Mouse (Mus musculus) spleen, embryonic (tissue): Measurements from ENCODE around the gene Srsf1.

Source experiments
- CTCF ChIA-PET: fragments of 350-600 bp; sonication (Branson Sonifier 250); formaldehyde crosslinking; loops from one replicate; lab custom pipeline; 2022; lab: Charles Lee

Srsf1 gene

DNA sequence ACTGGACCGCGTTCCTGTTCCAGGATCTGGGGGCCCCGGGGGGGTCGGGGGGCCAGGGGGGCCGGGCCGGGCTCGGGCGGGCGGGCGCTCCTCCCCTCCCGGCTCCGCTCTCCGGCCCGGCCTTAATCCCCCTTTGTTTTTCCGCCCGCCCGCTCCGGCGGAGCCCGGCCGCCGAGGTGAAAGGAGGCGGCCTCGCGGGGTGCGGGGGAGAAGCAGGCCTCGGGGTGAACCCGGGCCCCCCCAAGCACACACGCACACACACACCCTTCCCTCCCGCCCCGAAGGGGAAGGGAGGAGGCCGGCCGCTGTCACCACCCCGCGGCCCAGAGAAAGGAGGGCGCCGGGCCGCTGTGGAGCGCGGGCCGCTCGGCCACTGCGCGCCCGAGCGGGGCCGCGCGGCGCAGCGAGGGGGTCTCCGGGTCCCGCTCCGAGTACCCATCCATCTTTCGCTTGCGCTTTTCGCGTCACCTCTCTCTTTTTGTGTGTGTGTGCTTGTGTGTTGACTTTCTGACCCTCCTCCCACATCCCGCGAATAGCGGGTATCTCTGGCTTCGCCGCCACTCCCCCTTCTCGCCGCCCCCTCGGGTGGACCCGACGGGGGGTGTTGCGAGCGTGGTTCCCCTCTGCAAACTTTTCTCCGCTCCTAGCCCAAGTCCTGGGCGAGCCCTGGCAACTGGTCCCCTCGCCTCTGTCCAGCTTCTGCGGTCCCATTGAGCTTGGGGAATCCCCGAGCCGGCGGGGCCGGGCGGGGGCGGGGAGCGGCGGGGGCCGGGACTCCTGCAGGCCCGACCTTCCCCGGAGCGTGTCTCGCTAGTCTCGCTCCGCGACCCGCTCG, 21.5 kb downstream of the Srsf1 start:
- CTCF ChIA-PET: interaction anchor here (0.6 to 0.8 kb wide), 2 partner anchors 10 to 75 kb away, joined by 4 to 11 read pairs; no protein-coding TSS in a partner anchor

DNA sequence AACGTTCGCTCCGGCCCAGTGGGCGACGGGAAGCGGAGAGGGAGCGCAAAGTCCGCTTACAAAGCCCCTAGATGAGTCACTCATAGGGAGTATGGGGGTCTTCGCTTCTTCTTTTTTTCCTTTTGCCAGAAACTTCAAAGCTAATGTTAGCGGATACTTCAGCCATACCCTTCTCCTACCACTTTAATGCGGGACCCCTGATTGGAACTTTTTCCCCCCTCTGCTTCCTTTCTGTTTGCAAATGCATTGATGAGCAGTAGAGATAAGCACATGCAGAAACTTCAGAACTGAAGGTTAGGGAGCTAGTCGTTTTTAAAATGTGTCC, 22.0 kb downstream of the Srsf1 start:
- CTCF ChIA-PET: interaction anchor here (0.6 to 0.8 kb wide), 2 partner anchors 11 to 76 kb away, joined by 4 to 11 read pairs; no protein-coding TSS in a partner anchor

DNA sequence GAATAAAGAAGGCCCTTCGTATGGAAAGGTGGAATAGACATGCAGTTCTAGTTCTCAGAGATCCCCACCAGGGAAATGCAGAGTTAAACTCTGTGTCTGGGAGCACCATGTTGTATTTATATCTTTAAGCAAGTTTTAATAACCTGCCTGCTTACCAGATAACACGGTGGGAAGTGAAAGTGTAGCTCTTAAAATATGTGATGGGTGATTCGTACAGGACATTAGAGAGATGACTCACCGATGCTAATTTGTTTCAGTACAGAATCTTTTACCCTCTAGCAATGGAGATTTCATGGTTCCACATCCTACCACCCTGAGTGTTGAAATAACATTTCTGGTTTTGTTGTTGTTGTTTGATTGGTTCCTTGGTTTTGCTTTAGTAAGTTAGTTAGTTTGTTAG, 23.2 kb downstream of the Srsf1 start:
- CTCF ChIA-PET: interaction anchor here (0.6 to 0.7 kb wide), 2 partner anchors 90 to 110 kb away, joined by 4 to 5 read pairs; no protein-coding TSS in a partner anchor

DNA sequence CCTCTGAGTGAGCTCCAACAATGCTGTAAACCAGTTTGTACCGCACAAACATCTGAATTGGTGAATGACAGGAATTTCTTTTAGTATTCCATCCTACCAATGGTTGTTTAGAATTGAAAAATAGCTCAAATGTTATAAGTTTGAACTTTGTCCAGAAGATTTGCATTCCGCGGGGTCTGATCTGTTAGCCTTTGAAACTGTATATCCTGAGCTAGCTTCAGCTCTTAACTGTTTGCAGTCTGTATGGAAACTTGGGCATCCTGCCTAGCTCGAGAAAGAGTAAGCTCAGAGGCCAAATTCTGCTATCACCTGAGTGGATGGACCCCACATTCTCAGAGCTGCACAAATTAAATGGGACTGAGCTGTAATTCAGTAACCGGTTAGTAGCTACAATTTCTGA, 23.9 kb downstream of the Srsf1 start:
- CTCF ChIA-PET: no interaction called here

DNA sequence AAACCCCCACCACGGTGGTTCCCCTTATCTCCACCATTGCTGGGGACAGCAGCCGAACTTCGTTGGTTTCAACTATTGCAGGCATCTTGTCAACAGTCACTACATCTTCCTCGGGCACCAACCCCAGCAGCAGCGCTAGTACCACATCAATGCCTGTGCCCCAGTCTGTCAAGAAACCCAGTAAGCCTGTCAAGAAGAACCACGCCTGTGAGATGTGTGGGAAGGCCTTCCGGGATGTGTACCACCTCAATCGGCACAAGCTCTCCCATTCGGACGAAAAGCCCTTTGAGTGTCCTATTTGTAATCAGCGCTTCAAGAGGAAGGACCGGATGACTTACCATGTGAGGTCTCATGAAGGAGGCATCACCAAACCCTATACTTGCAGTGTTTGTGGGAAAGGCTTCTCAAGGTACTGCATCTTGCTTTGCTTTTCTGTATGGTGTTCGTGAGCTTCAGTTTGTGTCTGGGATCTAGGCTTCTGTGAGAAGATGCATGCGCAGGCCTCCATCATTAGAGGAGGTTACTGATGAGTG, 26.2 kb downstream of the Srsf1 start:
- CTCF ChIA-PET: interaction anchor here (0.6 kb wide), 1 partner anchor 7 kb away, joined by 16 read pairs; no protein-coding TSS in a partner anchor

DNA sequence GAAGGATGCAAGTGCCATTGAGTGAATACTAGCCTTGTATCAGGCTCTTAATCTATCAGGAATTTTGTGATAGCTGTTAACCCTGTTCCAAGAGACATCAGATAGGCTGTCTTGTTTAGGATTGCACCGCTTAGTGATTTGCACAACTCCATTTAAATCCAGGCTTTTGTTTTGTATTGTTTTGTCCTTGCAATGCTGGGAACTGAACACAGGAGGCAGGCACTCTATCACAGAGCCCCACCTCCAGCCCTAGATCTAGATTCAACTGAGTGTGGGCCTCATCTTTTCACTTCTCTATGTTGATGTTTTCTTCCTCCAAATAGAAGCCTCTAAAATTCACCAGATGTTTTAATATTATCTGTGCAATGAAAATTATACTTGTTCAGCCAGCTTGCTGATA, 28.5 kb downstream of the Srsf1 start:
- CTCF ChIA-PET: interaction anchor here (0.6 kb wide), 1 partner anchor 88 kb away, joined by 3 read pairs; no protein-coding TSS in a partner anchor

DNA sequence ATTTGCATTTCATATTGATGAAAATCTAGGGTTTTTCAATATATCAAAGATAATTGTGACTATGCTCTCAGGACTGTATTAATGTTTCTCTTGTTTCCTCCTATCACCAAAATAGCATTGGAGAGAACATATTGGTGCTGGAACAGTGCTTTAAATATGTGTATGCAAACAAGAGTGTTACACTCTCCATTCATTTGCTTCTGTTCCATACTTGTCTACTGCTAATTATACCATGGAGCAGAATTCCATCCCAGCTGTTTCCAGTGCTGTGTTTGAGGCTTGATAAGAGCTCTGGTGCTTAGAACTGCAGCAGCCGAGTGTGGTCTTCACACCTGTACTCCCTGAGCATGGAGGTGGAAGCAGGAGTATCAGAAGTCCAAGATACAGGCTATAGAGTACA, 29.2 kb downstream of the Srsf1 start:
- CTCF ChIA-PET: no interaction called here

DNA sequence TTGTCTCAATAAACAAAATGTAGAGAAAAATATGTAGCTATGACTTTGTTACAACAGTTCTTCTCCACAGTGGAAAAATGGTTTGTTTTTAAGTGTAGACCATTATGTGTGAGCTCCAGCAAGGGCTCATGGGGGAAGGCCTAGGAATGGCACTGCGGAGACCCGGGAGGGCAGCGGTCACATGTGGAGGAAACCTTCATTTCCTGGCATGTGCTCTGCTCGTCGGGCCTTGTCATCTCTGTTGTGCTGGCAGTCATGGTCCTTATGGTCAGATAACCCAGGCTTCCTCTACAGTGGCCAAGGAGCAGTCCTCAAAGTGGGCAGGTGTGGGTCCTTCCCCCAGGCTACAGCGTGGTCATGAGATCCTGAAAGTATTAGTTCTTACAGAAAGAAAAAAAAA, 36.5 kb downstream of the Srsf1 start:
- CTCF ChIA-PET: interaction anchor here (1.1 kb wide), 1 partner anchor 78 kb away, joined by 4 read pairs; no protein-coding TSS in a partner anchor

DNA sequence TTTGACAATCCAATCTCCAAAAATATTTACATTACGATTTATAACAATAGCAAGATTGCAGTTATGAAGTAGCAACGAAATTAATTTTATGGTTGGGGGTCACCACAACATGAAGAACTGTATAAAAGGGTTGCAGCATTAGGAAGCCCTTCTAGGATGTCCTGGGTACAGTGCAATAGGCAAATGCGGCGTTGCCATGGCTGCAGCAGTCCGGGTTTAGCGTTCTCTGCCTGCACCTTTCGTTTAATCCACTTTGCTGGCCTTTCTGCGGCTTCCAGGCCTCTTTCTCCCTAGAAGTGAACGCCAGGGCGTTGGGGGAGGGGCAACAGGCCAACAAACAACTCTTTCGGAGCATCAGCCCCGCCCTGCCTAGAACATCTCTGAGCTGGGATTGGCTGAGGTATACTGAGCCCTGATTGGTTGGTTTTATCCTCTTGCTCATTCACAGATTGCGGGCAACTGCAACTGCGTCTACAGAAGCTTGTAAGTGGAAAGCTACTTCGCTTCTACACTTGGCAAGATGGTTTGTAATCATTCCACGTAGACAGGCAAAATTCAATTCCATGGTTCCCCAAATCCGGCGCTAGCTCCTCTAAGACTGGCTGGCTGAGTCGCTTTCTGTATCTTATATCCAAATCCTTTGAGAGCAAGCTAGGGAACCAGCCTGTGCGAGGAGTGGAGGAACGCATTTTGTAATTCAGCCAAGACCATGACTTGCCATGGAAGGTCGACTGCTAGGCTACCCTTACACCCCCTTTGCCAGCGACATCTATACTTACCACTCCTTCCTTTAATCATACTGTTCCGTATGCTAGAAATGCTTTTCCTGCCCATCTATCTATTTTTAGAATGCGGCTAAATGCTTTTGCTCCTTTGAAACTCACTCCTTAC, 39.8 kb downstream of the Srsf1 start:
- CTCF ChIA-PET: no interaction called here

DNA sequence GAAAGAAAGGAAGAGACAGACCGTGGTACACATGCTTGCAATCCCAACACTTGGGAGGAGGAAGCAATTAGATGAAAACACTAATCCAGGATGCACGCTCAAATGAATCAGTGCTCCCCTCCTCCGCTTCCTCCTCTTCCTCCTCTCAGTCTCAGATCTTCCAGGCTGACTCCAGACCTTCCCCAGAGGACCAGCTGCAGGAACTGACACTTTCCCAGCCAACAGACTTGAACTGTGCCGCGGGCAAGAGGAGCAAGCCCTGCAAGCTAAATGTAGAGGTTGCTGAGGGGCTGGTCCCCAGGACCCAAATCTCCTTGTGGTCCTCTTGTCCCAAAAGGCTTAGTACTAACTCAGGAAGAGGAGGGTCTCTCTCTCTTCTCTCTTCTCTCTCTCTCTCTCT, 42.0 kb downstream of the Srsf1 start:
- CTCF ChIA-PET: interaction anchor here (0.5 to 1.0 kb wide), 3 partner anchors 31 to 405 kb away, joined by 3 to 4 read pairs (median 3); no protein-coding TSS in a partner anchor

DNA sequence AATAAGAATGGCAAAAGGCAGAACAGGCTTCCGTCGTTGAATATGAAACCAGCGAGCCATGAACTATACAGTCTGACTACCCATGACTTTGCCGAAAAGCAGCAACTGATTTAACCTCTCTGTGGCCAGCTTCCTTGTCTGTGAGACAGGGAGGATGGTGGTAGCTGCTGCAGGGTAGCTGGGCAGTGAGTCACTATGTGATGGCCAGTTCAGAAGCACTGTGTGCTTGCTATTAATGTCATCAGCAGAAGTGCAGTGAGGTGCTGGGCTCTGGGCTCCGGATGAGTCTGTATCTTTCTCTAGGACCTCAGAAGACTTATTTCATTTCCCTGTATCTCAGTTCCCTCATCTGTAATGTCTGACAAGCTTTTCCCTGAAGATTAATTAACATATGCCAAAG, 43.1 kb downstream of the Srsf1 start:
- CTCF ChIA-PET: interaction anchor here (1.0 kb wide), 1 partner anchor 30 kb away, joined by 3 read pairs; no protein-coding TSS in a partner anchor

DNA sequence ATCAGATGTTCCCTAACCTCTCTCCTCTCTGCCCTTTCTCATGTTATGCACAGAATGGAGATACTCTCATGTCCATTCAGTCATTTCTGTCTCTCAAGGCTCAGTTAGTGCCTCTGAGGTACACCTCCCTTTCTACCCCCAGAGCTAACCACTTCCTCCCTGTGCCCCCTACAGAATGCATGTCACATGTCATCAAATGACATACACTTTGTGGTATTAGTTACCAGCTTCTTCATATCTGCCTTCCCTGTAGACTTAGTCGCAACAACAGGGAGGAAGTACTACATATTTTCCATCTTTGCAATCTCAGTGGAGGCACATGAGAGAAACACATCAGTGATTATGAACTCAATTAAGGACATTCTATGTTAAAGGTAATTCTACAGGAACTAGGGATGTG, 44.8 kb downstream of the Srsf1 start:
- CTCF ChIA-PET: interaction anchor here (0.6 to 0.8 kb wide), 2 partner anchors 11 to 48 kb away, joined by 3 to 4 read pairs; no protein-coding TSS in a partner anchor

DNA sequence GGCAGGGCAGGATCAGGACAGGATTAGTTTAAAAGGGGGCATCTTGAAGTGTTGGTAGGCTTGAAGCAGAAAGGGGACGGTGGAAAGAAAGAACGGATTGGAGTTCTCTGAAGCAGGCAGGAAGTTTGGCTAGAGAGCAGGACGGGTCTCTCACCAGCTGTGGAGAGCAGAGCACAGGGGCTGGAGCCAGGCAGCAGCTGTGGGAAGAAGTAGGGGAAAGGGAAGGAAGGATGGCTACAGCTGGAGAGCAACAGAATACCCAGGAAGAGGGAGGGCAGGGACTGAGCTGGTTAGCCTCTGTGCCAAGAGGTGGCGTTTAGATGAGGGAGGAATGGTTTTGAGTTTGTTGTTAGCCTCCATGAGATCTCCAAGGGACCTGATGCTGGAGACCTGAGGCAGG, 50.0 kb downstream of the Srsf1 start:
- CTCF ChIA-PET: no interaction called here

DNA sequence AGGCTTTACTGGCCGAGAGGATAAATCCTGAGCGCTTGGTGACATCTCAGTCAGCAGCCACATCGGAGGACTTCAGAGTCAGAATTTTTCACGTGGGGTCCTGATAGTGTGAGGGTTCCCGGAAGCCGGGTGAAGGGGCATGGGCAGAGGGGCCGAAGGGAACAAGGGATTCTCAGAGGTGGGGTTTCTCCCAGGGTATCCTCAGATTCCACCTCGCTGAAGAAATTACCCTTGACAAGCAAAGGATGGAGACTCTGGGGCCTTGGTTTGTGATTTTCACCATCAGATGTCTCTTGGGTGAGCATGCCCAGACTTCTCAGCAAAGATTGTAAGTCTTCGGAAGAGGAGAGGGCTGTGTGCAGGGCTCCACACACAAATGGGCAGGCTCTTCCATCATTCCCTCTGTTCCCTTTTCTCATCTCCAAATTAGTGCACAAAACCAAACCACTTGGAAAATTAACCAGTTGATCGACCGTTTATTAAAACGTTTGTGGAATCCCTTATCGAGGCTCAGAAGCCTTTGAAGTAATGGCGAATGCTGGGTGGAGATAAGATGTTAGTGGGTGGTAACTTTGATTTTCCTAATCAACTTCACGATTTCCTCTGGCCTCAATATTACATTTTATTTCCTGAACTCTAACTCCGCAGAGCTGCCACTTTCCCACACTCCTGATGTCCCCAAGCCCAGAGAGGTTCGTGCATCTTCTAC, 51.0 kb downstream of the Srsf1 start, which contains the start of gene Cuedc1:
Gene Cuedc1, plus strand, starts transcription at position 38 of the 709 bp plus-strand sequence.
- CTCF ChIA-PET: no interaction called here

DNA sequence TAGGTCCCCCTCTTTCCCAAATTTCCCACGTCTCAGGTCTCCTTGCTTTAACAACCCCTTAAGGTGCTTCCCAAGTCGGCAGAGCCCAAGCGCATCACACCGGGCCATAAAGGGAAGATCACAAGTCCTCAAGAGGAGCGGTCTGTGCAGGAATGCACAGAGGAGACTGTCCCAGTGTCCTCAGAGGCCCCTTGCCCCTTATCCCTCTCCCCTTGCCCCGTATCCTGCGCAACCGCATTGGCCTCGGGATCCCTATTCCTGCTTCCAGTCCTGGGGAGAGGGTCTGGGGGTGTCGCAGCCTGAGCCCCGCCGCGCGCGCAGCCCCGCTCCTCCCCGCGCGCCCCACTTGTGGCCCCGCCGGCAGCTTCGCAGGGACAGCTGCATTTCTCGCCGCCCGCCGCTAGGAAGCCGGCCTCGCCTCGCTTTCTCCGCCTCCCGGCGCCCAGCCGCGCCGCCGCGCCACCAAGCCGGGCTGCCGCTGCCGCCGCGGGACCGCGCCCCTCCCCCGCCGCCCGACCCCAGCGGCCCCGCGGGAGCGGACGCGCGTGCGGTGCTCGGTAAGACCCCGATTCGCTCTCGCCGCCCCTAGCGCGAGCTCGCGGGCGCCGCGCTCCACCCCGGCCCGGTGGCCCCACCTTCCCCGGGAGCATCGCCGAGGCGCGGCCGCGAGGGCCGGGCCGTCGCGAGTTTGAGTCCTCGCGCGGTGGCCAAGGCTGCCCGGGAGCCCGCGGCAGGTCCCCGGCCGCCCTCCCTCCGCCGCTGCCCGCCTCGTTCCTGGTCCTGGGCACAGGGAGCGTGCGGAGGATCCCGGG, 51.8 kb downstream of the Srsf1 start:
- CTCF ChIA-PET: interaction anchor here (1.0 kb wide), 1 partner anchor 41 kb away, joined by 3 read pairs; no protein-coding TSS in a partner anchor

DNA sequence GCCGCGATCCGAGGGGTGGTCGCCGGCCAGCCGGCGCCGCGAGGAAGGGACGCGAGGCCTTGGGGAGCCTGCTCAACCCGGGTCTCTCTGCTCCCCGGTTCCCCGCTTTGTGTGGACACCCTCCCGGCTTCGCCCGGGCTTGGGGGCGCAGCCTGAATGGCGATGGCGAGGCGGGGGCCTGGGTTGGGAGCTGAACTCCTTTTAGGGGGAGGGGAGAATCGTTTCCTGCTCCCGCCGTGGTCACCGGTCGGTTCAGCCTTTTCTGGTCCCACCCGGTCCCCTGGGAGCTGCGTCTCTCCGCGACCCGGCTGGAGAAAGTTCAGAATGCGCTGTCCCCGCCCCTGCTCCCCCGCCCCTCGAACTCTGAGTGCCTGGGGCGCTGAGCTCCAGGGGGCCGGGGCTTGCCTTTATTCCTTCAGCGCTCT, 52.4 kb downstream of the Srsf1 start:
- CTCF ChIA-PET: interaction anchor here (1.0 kb wide), 1 partner anchor 41 kb away, joined by 3 read pairs; no protein-coding TSS in a partner anchor

DNA sequence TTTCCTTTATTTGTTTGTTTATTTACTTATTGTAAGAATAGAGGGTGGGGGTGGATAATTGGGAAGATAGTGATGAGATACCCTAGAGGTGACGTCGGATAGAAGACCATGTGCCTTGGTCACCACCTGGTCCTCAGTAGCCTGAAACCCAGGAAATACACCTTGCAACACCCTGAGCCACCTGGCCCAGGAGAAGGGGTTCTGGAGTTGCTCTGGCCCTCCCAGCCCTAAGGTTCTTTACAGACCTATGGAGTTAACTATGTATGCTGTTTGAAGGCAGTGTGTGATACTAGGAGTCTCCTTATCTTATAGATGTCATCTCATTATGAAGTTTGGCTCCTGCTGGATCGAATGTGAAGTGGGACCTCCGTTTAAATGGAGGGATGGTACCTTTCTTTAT, 53.0 kb downstream of the Srsf1 start:
- CTCF ChIA-PET: no interaction called here
